Mouse (Mus musculus) E14TG2a.4 (cell line): ENCODE data around the gene Cav2.

Experiments used
- H3K27me3 ChIP-seq: 2 replicates; pipeline ENCODE4 v1.6.1; 2014; ENCODE audit warnings: low read length, control low read depth; ENCODE audit not compliant: insufficient read depth
- H3K36me3 ChIP-seq: 2 replicates; pipeline ENCODE4 v1.6.1; 2014; ENCODE audit warnings: low read length, control low read depth; ENCODE audit not compliant: insufficient read depth
- H3K4me1 ChIP-seq: replicated peaks from 2 replicates; pipeline ENCODE4 v1.6.1; 2014; ENCODE audit warnings: low read depth, low read length, control low read depth
- H3K4me3 ChIP-seq: replicated peaks from 2 replicates; pipeline ENCODE4 v1.5.1; 2014; ENCODE audit warnings: mild to moderate bottlenecking, low read length
- H3K9me3 ChIP-seq: 2 replicates; pipeline ENCODE4 v1.6.1; 2014; ENCODE audit warnings: low read length, control low read depth
- CTCF ChIP-seq: conservative IDR thresholded peaks from 2 replicates; pipeline ENCODE4 v1.5.1; 2014; ENCODE audit warnings: low read length
- NANOG ChIP-seq: IDR thresholded peaks from 2 replicates; pipeline ENCODE4 v1.6.1; 2014; ENCODE audit warnings: borderline replicate concordance, low read length, mixed read lengths
- POU5F1 ChIP-seq: IDR thresholded peaks from 2 replicates; pipeline ENCODE4 v1.6.1; 2014; ENCODE audit warnings: low read length, borderline replicate concordance

Cav2 gene

DNA sequence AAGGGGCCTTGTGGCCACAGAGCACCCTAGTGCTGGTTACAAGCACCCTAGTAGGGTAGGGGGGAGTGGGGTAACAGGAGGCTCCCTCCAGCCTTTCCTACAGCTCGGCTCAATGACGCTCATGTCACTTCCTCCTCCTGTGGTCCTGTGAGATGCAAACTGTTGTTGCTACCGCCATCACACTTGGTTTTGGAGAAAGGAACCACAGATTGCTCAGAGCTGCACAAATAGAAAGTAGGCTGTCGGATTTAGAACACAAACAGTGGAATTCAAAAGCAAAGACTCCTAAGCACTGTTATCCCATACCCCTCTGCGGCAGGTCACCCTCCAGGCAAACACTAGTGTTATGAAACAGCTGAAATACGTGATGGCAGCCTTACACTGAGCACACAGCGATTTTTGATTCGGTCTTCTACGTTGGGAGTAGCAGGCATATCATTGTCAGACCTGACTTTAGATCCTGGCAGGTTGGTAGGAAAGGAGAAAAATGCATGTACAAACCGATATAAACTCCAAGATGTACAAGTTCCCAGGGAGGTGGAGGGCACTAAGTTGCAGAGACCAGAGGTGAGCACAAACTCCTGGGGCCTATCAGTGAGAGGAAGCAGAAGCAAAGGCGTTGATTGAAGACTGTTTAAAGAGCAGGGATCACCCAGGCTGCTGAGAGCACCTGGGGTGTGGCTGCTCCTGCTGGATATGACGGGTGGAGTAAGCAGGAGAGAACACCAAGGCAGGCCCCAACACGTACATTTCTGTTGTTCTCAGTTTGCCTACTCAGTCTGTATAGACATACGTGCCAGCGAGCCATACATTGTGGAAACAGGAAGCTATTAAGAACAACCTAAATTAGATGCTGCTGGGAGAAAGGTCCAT is 35.5 kb downstream of the Cav2 start:
- Histone ChIP-seq H3K27me3 (peaks cover 3% of the 10 kb centered on the region), H3K36me3 (no peaks in the 10 kb centered on the region), H3K4me1 (no peaks in the 10 kb centered on the region), H3K9me3 (no peaks in the 10 kb centered on the region), H3K4me3 (no peak overlapping the region)
- TF ChIP-seq NANOG (no peak), POU5F1 (no peak), CTCF (no peak)

DNA sequence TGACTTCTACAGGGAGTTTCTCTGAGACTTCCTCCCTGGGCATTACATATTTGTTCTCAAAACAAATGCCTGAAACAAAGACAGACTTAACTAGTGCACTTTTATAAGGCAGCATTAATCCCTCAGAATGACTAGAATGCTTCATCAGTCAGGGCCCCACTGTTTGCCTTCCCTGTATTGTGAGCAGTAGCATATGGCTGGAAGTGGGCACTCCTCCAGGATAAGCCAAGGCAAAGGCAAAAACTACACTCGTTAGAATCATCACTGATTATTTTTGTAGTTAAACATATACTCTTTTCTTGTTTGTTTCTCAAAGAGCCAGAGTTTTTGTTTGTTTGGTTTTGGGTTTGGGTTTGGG is 36.2 kb downstream of the Cav2 start:
- no peaks in the 10 kb centered on the region for H3K9me3 ChIP-seq
- H3K27me3 ChIP-seq: peaks cover 3% of the 10 kb centered on the region
- H3K4me1 ChIP-seq: no peaks in the 10 kb centered on the region
- H3K36me3 ChIP-seq: no peaks in the 10 kb centered on the region
- no peak overlapping the region for H3K4me3 ChIP-seq
- no peak for TF ChIP-seq CTCF
- no peak for TF ChIP-seq NANOG
- TF ChIP-seq POU5F1: no peak

DNA sequence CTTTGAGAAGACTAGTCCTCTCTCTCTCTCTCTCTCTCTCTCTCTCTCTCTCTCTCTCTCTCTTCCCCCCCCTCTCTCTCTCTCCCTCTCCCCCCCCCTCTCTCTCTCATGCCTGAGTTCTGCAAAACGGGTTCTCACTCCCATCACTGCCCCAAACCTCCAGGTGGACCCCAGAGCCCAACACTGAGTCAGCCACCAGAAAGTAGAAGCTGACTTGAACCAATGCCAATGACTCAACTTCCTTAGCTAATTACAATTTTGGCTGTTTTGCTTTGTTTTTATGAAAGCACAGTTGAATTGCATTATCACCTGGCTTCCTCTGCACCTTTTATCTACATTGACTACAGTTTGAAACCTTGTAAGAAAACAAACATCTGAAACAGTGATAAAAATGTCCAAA is 37.0 kb downstream of the Cav2 start:
- Histone ChIP-seq H3K9me3 (no peaks in the 10 kb centered on the region), H3K4me3 (no peak overlapping the region), H3K27me3 (peaks cover 3% of the 10 kb centered on the region), H3K36me3 (no peaks in the 10 kb centered on the region), H3K4me1 (no peaks in the 10 kb centered on the region)
- TF ChIP-seq CTCF (no peak), NANOG (no peak), POU5F1 (no peak)

GRCm38 (mm10) chr6:17321976-17322375 is 41.0 kb downstream of the Cav2 start:
- no peaks in the 10 kb centered on the region for H3K9me3 ChIP-seq
- TF ChIP-seq NANOG (no peak), CTCF (no peak), POU5F1 (no peak)
- no peaks in the 10 kb centered on the region for H3K27me3 ChIP-seq
- H3K4me3 ChIP-seq: no peak overlapping the region
- no peaks in the 10 kb centered on the region for H3K4me1 ChIP-seq
- no peaks in the 10 kb centered on the region for H3K36me3 ChIP-seq

DNA sequence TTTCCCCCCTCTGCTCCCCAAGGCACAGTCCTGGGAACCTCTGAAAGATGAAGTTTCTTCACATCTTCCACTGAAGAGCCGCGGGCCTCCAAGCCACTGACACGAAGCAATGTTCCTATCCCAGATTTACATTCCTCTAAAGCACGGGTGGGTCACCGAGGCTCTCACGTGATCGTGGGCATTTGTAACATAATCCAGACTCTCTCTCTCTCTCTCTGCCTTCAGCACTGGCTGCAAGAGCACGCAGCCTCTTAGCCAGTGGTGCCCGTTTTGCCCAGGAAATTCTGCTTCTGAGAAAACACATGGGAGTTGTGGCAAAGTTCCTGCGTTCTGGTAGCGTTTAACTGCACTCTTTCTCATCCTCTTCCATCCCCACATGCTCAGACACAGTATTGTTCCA is 46.2 kb downstream of the Cav2 start:
- H3K36me3 ChIP-seq: no peaks in the 10 kb centered on the region
- no peak overlapping the region for H3K4me3 ChIP-seq
- H3K4me1 ChIP-seq: no peaks in the 10 kb centered on the region
- no peaks in the 10 kb centered on the region for H3K27me3 ChIP-seq
- peaks cover 8% of the 10 kb centered on the region for H3K9me3 ChIP-seq
- TF ChIP-seq NANOG: no peak
- TF ChIP-seq CTCF: no peak
- TF ChIP-seq POU5F1: no peak

DNA sequence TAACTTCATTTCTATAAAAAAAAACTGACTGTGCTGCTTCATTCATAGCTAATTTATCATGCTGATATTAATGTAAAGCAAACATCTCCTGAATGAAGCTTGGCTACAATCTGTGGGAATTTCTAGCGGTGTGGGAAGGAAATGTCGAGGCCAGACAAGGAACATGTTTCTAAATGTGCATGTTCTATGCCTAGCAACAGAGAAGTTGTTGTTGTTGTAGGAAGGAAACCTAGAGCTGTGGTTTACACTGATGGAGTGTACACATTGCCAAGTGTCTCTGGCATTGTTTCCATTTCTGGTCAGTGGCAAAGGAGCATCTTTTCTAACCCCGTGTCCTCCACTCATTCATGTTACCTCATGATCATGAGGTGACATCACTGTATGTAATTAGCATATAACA is 48.8 kb downstream of the Cav2 start:
- Histone ChIP-seq H3K4me3 (no peak overlapping the region), H3K4me1 (no peaks in the 10 kb centered on the region), H3K36me3 (no peaks in the 10 kb centered on the region), H3K9me3 (peaks cover 8% of the 10 kb centered on the region), H3K27me3 (no peaks in the 10 kb centered on the region)
- TF ChIP-seq CTCF (no peak), NANOG (no peak), POU5F1 (no peak)

GRCm38 (mm10) chr6:17337724-17338123 is 56.7 kb downstream of the Cav2 start:
- Histone ChIP-seq H3K36me3 (no peaks in the 10 kb centered on the region), H3K9me3 (no peaks in the 10 kb centered on the region), H3K27me3 (no peaks in the 10 kb centered on the region), H3K4me3 (no peak overlapping the region), H3K4me1 (no peaks in the 10 kb centered on the region)
- no peak for TF ChIP-seq POU5F1
- no peak for TF ChIP-seq NANOG
- TF ChIP-seq CTCF: no peak
